Mouse (Mus musculus) heart, postnatal 0 days (tissue): ENCODE data around the gene Pdxdc1.

ENCODE experiments used
- CTCF ChIP-seq: IDR thresholded peaks from 2 replicates; pipeline ENCODE4 v1.5.1; 2016; ENCODE audit warnings: antibody characterized with exemption, control low read depth, low read depth
- EP300 ChIP-seq: IDR thresholded peaks from 2 replicates; pipeline ENCODE4 v1.6.1; 2016; ENCODE audit warnings: antibody characterized with exemption, low read depth

DNA sequence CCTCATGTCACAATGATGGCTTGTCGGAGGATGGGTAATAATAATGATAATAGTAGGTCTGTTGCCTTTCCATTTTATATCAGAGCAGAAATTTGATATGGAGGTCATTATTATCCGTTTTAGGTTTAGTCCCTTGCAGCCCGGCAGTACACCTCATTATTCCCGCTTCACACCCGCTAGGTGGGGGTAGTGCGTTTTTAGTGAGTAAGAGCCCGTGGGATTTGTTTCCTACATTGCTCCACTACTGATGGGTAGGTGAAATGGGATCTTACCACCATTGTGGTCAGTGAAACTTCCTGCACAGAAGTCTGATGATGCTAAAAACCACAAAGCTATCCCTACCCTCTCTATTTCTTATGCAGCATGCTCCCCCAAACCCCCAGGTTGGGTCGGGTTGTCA is 557 bp upstream of the Pdxdc1 start:
- peak; percentile 68 for TF ChIP-seq CTCF
- TF ChIP-seq EP300: 0 out of 2 replicates have a peak, but pooled peaks have one; percentile 2
